Mouse (Mus musculus): ENCODE measurements at regions not wholly inside any gene's neighbourhood (a gene's known extent, or its start where the extent isn't known, plus 50 kb on each side); places are given as distances from the start of the nearest gene placed in this dataset.

DNA sequence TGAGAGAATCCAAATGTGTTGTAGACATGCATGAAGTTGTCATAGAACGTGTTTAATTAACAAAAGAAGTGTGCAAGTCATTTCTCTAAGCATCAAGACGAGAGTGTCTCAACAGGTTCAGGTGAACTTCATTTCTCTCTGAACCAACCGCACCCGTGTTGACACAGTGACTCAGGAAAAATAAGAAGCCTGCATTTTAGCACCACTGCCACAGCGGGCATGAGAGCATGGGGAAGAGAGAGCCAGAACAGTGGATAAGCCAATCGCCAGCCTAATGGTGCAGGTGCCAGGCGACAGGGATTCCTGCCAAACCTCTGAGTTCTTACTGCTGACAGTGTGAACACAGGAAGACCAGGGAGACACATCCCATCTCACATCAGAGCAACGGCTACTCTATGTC lies 100.1 kb downstream of the Tbx4 start:
- TF ChIP-seq CTCF (IDR thresholded peaks at IDR 0.05) (no peak), EP300 (IDR thresholded peaks at IDR 0.05) (peak; percentile 55)
